Mouse (Mus musculus): ENCODE data around the gene Kcnk13.

DNA sequence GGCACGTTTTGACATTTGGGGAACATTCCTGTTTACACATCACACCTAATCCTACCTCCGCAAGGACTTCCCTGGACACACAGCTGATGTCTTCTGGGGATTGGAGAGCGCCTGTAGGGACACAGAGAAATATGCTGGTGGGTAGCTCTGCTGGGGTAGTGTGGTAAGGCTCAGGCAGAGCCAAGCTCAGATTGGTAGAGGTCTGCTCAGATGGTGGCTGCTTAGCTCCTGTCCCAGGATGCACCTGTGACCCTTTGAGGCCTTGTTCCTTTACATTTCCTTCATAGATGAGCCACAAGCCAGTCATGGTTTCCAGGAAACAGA, 136.4 kb downstream of the Kcnk13 start:
- TF ChIP-seq CTCF (IDR thresholded peaks at IDR 0.05; ENCODE audit: extremely low read depth, insufficient read length, insufficient replicate concordance, low read depth, low read length) (no peak), POLR2A (IDR thresholded peaks at IDR 0.05; ENCODE audit: low read depth, low read length) (no peak)

Data from small intestine, adult 2 months (tissue).